Mouse (Mus musculus) bone marrow macrophage, adult 2 months (primary cell): ENCODE data around the gene Gm47283. TPM values are rescaled to one million over a fixed set of nuclear protein-coding genes. Genes with fewer than 3 reads are reported as not detected.
"Not testable (repeated sequence)": the region's sequence is repeated elsewhere in the genome, so short reads cannot be mapped to it uniquely, and the experiment has no call there.

Experiments
- H3K27ac ChIP-seq: 2 replicates; pipeline ENCODE4 v1.5.1; 2012; ENCODE audit warnings: low read depth, low read length; ENCODE audit not compliant: insufficient read depth
- H3K4me1 ChIP-seq: 2 replicates; pipeline ENCODE4 v1.6.1; 2012; ENCODE audit warnings: low read length; ENCODE audit not compliant: control insufficient read depth, insufficient read depth
- H3K4me3 ChIP-seq: 2 replicates; pipeline ENCODE4 v1.5.1; 2012; ENCODE audit warnings: mild to moderate bottlenecking, low read length, moderate library complexity; ENCODE audit not compliant: insufficient read depth
- CTCF ChIP-seq: IDR thresholded peaks from 2 replicates; pipeline ENCODE4 v1.5.1; 2012; ENCODE audit warnings: low read depth, mild to moderate bottlenecking, low read length, moderate library complexity
- POLR2A ChIP-seq: IDR thresholded peaks from 2 replicates; pipeline ENCODE4 v1.6.1; 2012; ENCODE audit warnings: mild to moderate bottlenecking, low read depth, low read length, borderline replicate concordance
- polyA plus RNA-seq: library from polyadenylated mRNA; stranded (reverse); fragments of >200 nt; gene quantifications from 2 replicates; pipeline ENCODE4 v1.2.4, GENCODE M21; 2012; ENCODE audit not compliant: missing spikeins, insufficient read depth, insufficient read length

Gene Gm47283
- polyA plus RNA-seq, 1 experiment: not detected

DNA sequence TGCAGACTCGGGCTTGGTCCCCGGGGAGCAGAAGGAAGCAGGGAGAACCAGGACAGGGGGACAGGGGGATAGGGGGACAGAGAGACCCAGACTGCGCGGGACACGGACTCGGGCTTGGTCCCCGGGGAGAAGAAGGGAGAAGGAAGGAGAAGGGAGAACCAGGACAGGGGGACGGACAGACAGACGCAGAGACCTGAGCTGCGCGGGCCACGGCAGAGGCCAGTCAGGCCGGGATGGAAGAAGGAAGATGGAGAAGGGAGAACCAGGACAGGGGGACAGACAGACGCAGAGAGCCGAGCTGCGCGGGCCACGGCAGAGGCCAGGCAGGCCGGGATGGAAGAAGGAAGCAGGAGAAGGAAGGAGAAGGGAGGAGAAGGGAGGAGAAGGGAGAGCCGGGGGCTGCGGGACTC lies 40.7 kb upstream of the Gm47283 start:
- Histone ChIP-seq H3K4me3 (peak overlapping the region; percentile 52; the same call in 1 of the 2 replicates), H3K4me1 (no peaks in the 10 kb centered on the region), H3K27ac (no peak overlapping the region)
- TF ChIP-seq POLR2A (no peak), CTCF (no peak)

DNA sequence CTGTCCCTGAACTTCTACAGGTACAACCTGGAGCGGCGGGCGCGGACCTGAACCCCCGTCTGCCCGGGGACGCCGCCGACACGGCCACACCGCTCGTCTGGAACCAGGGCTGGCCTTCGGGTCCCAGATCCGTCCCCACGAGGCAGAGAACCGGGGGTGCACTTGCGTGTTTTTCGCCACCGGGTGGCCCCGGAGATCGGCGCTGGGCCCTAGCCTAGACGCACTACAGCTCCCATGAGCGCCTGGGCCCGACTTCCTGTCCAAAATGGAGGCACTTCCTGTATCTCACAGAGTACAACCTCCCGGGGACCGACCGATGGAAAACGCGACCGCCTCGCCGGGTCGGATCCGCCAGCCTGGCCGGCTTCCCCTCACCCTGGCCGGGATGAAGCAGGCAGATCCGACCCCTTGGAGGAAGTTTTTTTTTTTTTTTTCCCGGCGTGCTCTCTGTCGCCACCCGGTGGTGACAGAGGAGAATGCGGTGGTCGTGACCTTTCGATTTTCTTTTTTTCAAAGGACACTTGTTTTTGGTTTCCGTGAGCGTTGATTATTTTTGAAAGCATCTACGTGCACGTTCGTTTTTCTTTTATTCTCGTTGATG lies 40.1 kb upstream of the Gm47283 start:
- not testable (repeated sequence) for H3K4me1 ChIP-seq
- peak overlapping the region; percentile 52 for H3K4me3 ChIP-seq
- 0 out of 2 replicates have a peak overlapping the region, but pooled peaks have one; percentile 29 for H3K27ac ChIP-seq

DNA sequence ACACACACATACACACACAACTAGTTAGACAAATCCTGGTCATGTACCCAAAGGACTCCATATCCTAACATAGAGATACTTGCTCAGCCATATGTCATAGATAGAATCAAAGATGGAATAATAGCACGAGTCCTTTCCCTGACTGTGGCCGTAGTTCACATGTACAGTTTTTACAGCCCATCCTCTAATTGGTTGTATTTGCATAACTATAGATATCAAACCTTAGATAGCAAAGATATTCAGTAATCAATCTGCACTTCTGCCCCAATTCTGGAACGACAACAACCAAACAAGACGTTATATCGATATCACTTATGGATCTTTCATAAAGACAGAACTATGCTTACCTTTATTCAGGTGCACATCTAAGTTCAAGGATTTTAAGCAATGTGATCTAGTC lies 39.3 kb upstream of the Gm47283 start:
- not testable (repeated sequence) for H3K27ac ChIP-seq, H3K4me1 ChIP-seq, H3K4me3 ChIP-seq

DNA sequence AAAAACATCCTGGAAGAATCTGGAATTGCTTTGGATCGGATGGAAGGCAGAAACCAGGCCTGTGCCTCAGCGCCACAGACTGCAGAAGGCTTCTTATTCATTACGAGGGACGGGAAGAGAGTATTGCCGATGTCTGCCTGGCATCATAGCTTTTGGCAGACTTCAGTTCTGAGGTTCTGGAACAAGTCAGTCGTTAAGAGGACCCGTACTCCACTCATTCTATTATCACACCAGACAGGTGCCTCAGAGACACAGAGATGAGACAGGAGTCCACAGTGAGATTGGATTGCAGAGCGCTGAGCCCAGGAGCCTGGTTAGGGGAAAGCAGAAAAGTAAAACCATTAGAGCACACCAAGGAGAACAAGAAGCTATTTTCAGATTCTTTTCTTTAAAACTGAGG lies 29.8 kb upstream of the Gm47283 start, which contains the start of gene Gm21860:
Gm21860 (minus strand) TSS at position 101 of the 400 bp plus-strand sequence.
- H3K4me1 ChIP-seq, H3K4me3 ChIP-seq, H3K27ac ChIP-seq: not testable (repeated sequence)

GRCm38 (mm10) chrY:90839077-90839476 lies 54.5 kb downstream of the Gm47283 start, which contains the start of gene Gm21748:
Gm21748 (minus strand) TSS chrY:90839177.
- H3K4me1 ChIP-seq, H3K4me3 ChIP-seq, H3K27ac ChIP-seq: not testable (repeated sequence)

Other genes with a start within 250 kb of the Gm47283 start
- not detected in 2 replicates for gene Gm21860, start 29.9 kb upstream of the Gm47283 start, polyA plus RNA-seq
- gene Gm21748, start 54.4 kb downstream of the Gm47283 start, polyA plus RNA-seq: not detected in 2 replicates